Mouse (Mus musculus) stomach, embryonic 16.5 days (tissue): ENCODE results near the gene Slc34a3. TPM values are rescaled to one million over a fixed set of nuclear protein-coding genes. Genes with fewer than 3 reads are reported as not detected.

Experiments used
- ATAC-seq: fragments of 200-750 bp; cut with Nextera tagmentation; 2 replicates; pipeline ENCODE4 v1.8.0; 2017; ENCODE audit warnings: moderate number of reproducible peaks, moderate TSS enrichment; ENCODE audit not compliant: insufficient read depth, low FRiP score
- H3K27ac ChIP-seq: fragments of 300-500 bp; sonication (generic); 2 replicates; pipeline ENCODE4 v1.5.1; 2014; ENCODE audit warnings: low read length
- H3K27me3 ChIP-seq: fragments of 300-500 bp; sonication (generic); 2 replicates; pipeline ENCODE4 v1.6.1; 2014; ENCODE audit warnings: low read length, control low read depth, mixed read lengths; ENCODE audit not compliant: control insufficient read depth, insufficient read depth
- H3K36me3 ChIP-seq: fragments of 300-500 bp; sonication (generic); 2 replicates; pipeline ENCODE4 v1.6.1; 2014; ENCODE audit warnings: low read length; ENCODE audit not compliant: control insufficient read depth, insufficient read depth
- H3K4me1 ChIP-seq: fragments of 300-500 bp; sonication (generic); 2 replicates; pipeline ENCODE4 v1.6.1; 2014; ENCODE audit warnings: low read length, control low read depth, mixed read lengths; ENCODE audit not compliant: control insufficient read depth, insufficient read depth
- H3K4me2 ChIP-seq: fragments of 300-500 bp; sonication (generic); 2 replicates; pipeline ENCODE4 v1.6.1; 2014; ENCODE audit warnings: low read depth, low read length, mixed read lengths
- H3K4me3 ChIP-seq: fragments of 300-500 bp; sonication (generic); replicated peaks from 2 replicates; pipeline ENCODE4 v1.5.1; 2014; ENCODE audit warnings: mild to moderate bottlenecking, low read length
- H3K9ac ChIP-seq: fragments of 300-500 bp; sonication (generic); 2 replicates; pipeline ENCODE4 v1.6.1; 2014; ENCODE audit warnings: low read length
- H3K9me3 ChIP-seq: fragments of 300-500 bp; sonication (generic); replicated peaks from 2 replicates; pipeline ENCODE4 v1.6.1; 2016; ENCODE audit warnings: low read length, control low read depth; ENCODE audit not compliant: control insufficient read depth
- WGBS: fragments of 180-500 bp; shearing (Covaris S2); extraction: QIAGEN DNeasy Blood & Tissue Kit; methylation state at CpG from one replicate; pipeline ENCODE4 v1.1.7; 2014; 5-methylcytosine and 5-hydroxymethylcytosine counted together
- polyA plus RNA-seq: library from polyadenylated mRNA; unstranded; fragments of >200 nt; fragmentation: Nextera tagmentation; extraction: Ambion mirVana; gene quantifications from 2 replicates; pipeline ENCODE4 v1.2.1, GENCODE M21; 2015

Slc34a3 gene
- polyA plus RNA-seq, 1 experiment from 2014 or later: 0.71 TPM

DNA sequence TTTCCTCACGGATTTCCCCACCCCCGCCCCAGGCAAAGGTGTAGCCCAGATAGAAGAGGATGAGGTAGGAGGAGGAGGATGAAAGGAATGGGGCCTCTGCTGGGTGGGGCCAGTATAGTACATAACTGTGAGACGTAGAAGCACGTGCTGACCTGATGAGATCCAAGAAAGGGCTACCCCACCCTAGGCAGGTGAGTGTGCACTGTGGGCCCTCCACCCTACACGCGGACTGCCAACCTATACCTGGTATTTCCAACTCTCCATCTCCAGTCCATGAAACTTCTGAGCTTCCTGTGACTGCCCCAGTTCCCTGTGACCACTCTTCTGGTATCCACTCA lies 7.2 kb upstream of the Slc34a3 start:
- H3K27ac ChIP-seq: peak overlapping the region; percentile 70
- WGBS: 11% methylated on average over 6 of the region's 6 CpGs
- H3K9me3 ChIP-seq: no peaks in the 10 kb centered on the region

DNA sequence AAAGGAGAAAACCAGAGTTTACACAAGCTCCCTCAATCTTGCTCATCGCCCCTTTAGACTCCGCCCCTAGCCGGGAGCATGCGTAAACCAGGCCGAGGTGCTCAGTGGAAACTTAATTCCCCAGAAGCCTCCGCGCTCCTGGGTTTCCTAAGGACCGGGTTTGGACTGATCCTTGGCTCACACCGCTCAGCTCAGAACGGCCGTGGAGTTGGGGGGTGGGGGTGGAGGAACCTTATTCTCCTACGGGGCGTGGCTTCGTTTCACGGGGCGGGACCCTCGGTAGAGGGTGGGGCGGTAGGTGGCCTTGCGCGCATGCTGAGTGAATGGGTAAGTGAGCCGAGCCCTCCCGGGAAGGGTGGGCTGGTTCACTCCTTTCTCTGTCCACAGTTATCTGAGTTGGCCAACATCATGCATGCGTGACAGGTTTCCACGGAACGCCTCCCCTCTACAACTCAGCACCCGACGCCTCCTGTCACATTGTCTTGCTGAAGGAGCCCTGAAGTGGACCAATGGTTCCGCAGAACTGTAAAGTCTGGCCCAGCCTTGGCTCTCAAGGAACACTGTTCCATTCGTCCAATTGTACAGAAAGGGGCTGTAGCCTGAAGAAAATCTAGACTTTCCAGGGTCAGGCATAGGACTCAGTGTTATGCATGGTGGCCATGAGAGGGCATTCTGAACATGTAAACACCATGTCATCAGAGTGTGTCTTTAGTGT lies 6.7 kb upstream of the Slc34a3 start:
- Histone ChIP-seq H3K27ac (peak overlapping the region; percentile 50), H3K4me3 (peak overlapping the region; percentile 57), H3K4me1 (peaks cover 29% of the 10 kb centered on the region), H3K9ac (peak overlapping the region; percentile 70), H3K27me3 (peaks cover 15% of the 10 kb centered on the region), H3K4me2 (peak overlapping the region; percentile 96), H3K9me3 (no peaks in the 10 kb centered on the region), H3K36me3 (0 out of 2 replicates have a peak, but pooled peaks cover 4% of the 10 kb centered on the region)
- WGBS: 1% methylated on average over 29 of the region's 29 CpGs
- ATAC-seq: peak; percentile 87

More for the DNA sequence above, 7.2 kb upstream of the Slc34a3 start:
- peak; percentile 41 for ATAC-seq
- H3K4me3 ChIP-seq: peak overlapping the region; percentile 57
- peaks cover 33% of the 10 kb centered on the region for H3K4me1 ChIP-seq
- H3K9ac ChIP-seq: peak overlapping the region; percentile 80
- H3K4me2 ChIP-seq: peak overlapping the region; percentile 96
- H3K27me3 ChIP-seq: peaks cover 15% of the 10 kb centered on the region
- H3K36me3 ChIP-seq: 0 out of 2 replicates have a peak, but pooled peaks cover 5% of the 10 kb centered on the region

DNA sequence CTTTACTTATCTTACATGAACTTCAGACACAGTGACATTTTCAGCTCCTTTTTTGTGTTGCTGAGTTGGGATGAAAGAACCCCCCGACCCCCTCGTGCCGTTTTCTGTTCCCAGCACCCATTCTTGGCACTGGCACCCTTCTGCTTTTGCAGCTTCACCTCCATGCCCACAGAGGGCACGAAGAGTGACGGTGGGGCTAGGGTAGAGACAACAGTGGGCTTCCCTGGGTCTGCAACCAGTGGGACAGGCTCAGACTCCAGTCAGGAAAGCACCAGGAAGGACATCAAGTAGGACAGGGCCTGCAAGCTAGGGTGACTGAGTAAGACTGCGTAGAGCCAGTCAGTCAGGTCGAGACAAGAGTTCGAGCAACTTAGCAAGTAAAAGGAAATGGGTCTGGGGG lies 6.1 kb upstream of the Slc34a3 start:
- peak overlapping the region; percentile 70 for H3K9ac ChIP-seq
- H3K4me3 ChIP-seq: peak overlapping the region; percentile 57
- peaks cover 15% of the 10 kb centered on the region for H3K27me3 ChIP-seq
- H3K4me1 ChIP-seq: peaks cover 27% of the 10 kb centered on the region
- 46% methylated on average over 8 of the region's 8 CpGs for WGBS
- peak overlapping the region; percentile 50 for H3K27ac ChIP-seq
- peak overlapping the region; percentile 96 for H3K4me2 ChIP-seq
- H3K36me3 ChIP-seq: 0 out of 2 replicates have a peak, but pooled peaks cover under 1% of the 10 kb centered on the region
- no peak for ATAC-seq
- H3K9me3 ChIP-seq: no peaks in the 10 kb centered on the region

DNA sequence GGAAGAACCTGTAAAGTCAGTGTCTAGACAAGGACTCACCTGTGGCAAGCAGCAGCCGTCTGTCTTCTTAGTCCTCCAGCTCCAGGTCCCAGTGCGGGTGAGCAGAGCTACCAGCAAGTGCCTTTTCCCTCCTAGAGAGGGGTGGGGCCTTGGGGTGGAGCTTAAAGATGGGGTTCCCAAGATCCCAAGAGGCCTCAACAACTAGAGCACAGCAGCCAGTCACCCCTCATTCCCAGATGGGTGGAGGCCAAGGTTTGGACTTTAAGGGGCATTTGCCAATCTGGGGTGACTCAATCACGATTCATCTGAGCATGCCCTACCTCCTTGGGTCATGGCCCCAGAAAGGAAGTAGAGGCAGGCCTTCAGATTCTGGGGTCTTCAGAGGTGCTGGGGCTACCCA lies 5.6 kb upstream of the Slc34a3 start:
- peak overlapping the region; percentile 12 for H3K4me3 ChIP-seq
- WGBS: 78% methylated on average over 3 of the region's 3 CpGs
- peaks cover 15% of the 10 kb centered on the region for H3K27me3 ChIP-seq
- H3K4me1 ChIP-seq: peaks cover 27% of the 10 kb centered on the region
- H3K36me3 ChIP-seq: no peaks in the 10 kb centered on the region
- peak overlapping the region; percentile 82; the same call in 1 of the 2 replicates for H3K27ac ChIP-seq
- ATAC-seq: no peak
- peak overlapping the region; percentile 12; the same call in 1 of the 2 replicates for H3K9ac ChIP-seq
- H3K4me2 ChIP-seq: no peak overlapping the region
- no peaks in the 10 kb centered on the region for H3K9me3 ChIP-seq

DNA sequence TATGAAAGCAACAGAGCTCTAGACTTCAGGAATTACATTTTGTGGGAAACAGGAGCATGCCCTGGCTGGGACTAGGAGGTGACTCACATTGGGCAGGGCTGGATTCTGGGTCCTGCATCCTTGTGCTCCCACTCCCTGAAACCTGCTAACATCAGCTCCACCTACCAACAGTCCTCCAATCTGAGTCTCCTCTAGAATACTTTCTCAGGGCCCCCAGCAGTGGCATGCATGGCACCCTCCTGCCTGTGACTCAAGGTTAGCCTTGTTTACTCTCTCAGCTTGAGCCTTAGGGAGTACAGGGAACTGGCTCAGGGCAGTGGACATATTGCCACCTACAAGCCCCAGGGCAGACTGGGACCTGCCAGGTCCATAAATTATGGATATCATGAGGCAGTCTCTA lies 3.9 kb upstream of the Slc34a3 start:
- Histone ChIP-seq H3K4me3 (no peak overlapping the region), H3K27ac (peak overlapping the region; percentile 82), H3K36me3 (no peaks in the 10 kb centered on the region), H3K4me1 (peaks cover 27% of the 10 kb centered on the region), H3K27me3 (peaks cover 14% of the 10 kb centered on the region), H3K9ac (no peak overlapping the region; the same call in 1 of the 2 replicates), H3K4me2 (no peak overlapping the region), H3K9me3 (no peaks in the 10 kb centered on the region)
- ATAC-seq: peak; percentile 23

DNA sequence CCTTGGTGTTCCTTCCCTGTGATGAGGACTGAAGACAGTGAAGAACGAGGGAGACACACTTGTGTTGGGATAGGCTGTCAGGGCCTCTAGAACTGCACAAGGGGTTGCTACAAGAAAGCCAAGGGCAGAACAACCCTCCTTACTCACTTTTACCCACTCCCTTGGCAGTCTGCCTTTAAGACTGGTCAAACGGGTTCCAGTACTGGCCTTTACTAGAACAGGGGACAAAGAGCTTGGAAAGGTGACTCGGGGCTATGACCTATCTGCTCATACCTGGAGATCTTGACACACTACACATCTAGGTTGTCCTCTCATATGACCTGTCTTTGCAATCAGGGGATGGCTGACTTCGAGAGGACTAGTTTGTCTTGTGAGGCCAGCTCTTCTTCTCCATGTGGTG lies 3.4 kb upstream of the Slc34a3 start:
- no peak overlapping the region for H3K4me2 ChIP-seq
- no peaks in the 10 kb centered on the region for H3K9me3 ChIP-seq
- peaks cover 26% of the 10 kb centered on the region for H3K4me1 ChIP-seq
- no peak overlapping the region for H3K4me3 ChIP-seq
- peak overlapping the region; percentile 24; the same call in 1 of the 2 replicates for H3K9ac ChIP-seq
- peaks cover 9% of the 10 kb centered on the region; the same call in 1 of the 2 replicates for H3K27me3 ChIP-seq
- peak; percentile 22; the same call in 1 of the 2 replicates for ATAC-seq
- WGBS: 51% methylated on average over 4 of the region's 4 CpGs
- H3K27ac ChIP-seq: peak overlapping the region; percentile 82
- H3K36me3 ChIP-seq: no peaks in the 10 kb centered on the region

DNA sequence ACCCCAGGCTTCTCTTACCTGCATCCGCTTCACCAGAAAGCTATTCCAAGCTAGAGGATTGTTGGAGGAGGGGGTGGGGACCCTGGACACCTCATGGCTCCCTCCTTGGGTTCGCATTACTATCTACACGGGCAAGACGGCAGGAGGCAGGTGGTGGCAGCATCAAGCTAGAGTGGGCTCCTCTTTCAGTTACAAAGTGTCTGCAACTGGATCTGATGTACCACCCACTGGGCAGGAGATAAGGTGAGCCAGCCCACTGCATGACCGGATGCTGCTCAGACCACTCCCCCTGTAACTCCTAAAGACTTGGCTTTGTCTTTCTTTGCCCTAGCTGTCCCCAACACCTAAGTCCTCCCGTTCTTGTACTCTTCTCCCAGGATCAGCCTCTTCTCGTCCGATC lies 2.5 kb upstream of the Slc34a3 start, which contains the start of gene Rnf224:
TSS of gene Rnf224 (minus strand) at position 174 of the 400 bp plus-strand sequence.
- H3K36me3 ChIP-seq: no peaks in the 10 kb centered on the region
- ATAC-seq: no peak
- WGBS: 35% methylated on average over 8 of the region's 8 CpGs
- peaks cover 3% of the 10 kb centered on the region; the same call in 1 of the 2 replicates for H3K27me3 ChIP-seq
- H3K4me3 ChIP-seq: no peak within 1 kb of the TSS
- no peaks in the 10 kb centered on the region for H3K9me3 ChIP-seq
- no peak within 1 kb of the TSS for H3K4me2 ChIP-seq
- H3K9ac ChIP-seq: peak within 1 kb of the TSS; percentile 24; the same call in 1 of the 2 replicates
- H3K27ac ChIP-seq: peak within 1 kb of the TSS; percentile 82
- peaks cover 19% of the 10 kb centered on the region for H3K4me1 ChIP-seq

DNA sequence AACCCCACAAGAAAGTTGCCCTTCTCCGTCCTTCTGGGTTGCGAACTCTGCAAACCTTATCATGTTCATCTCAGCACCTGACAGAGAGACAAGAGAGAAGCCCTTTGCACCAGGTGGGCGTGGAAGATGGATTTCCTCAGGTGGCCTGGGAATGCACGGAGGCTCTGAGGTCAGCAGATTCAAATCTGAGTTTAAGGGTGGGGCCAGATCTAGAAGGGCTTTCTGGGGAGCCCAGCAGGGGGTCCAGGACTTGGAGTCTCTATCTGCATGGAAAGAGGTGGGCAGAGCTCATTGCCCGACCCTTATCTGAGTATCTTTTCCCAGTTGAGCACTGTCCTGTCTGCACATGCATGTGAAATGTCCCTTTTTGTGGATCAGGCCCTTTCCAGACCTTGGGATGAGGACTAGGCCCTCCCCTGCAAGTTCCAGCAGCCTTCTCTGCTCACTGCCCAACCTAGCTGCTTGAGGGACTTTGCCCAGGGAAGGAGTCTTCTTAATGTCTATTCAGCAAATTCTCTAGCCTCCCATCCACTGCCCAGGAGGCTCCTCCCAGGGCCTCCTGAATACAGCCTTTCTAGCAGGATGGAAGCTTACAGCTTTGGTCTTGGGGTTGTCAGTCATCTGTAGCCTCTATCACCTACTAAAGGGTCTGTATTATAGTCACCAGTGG lies 522 bp upstream of the Slc34a3 start:
- Histone ChIP-seq H3K9me3 (no peaks in the 10 kb centered on the region), H3K9ac (no peak overlapping the region), H3K27me3 (no peaks in the 10 kb centered on the region; the same call in 1 of the 2 replicates), H3K4me1 (0 out of 2 replicates have a peak, but pooled peaks cover 5% of the 10 kb centered on the region), H3K27ac (no peak overlapping the region), H3K36me3 (no peaks in the 10 kb centered on the region), H3K4me3 (no peak overlapping the region), H3K4me2 (no peak overlapping the region)
- ATAC-seq: no peak
- WGBS: 54% methylated on average over 5 of the region's 5 CpGs

DNA sequence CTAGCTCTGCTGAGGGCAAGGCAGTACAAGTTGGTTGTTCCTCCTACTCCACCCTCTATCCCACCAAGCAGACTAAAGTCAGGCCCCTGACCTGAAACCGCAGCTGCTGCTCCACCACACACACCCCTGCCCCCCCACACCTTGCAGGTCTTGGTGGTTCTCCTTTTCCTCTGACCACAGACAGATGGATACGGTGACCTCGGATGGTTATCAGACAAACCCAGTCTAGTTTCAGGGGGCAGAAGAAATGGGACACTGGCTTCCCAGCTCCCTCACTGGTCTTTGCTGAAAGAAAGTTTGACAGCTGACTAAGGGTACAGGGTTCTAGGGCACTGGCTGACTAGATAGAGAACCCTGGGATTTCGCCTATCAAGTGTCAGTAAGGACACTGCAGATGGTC lies 743 bp downstream of the Slc34a3 start:
- no peaks in the 10 kb centered on the region for H3K36me3 ChIP-seq
- no peak overlapping the region for H3K27ac ChIP-seq
- no peaks in the 10 kb centered on the region; the same call in 1 of the 2 replicates for H3K27me3 ChIP-seq
- no peak overlapping the region for H3K4me2 ChIP-seq
- WGBS: 73% methylated on average over 4 of the region's 4 CpGs
- ATAC-seq: no peak
- no peaks in the 10 kb centered on the region for H3K9me3 ChIP-seq
- no peak overlapping the region for H3K9ac ChIP-seq
- peaks cover 4% of the 10 kb centered on the region; the same call in 1 of the 2 replicates for H3K4me1 ChIP-seq
- no peak overlapping the region for H3K4me3 ChIP-seq
